Mouse (Mus musculus): ENCODE measurements around the gene Kyat3. TPM values are rescaled to one million over a fixed set of nuclear protein-coding genes. Genes with fewer than 3 reads are reported as not detected.

Gene Kyat3
- 1 to 10 TPM; 5.5 to 6.8 TPM for total RNA-seq (2023)

DNA sequence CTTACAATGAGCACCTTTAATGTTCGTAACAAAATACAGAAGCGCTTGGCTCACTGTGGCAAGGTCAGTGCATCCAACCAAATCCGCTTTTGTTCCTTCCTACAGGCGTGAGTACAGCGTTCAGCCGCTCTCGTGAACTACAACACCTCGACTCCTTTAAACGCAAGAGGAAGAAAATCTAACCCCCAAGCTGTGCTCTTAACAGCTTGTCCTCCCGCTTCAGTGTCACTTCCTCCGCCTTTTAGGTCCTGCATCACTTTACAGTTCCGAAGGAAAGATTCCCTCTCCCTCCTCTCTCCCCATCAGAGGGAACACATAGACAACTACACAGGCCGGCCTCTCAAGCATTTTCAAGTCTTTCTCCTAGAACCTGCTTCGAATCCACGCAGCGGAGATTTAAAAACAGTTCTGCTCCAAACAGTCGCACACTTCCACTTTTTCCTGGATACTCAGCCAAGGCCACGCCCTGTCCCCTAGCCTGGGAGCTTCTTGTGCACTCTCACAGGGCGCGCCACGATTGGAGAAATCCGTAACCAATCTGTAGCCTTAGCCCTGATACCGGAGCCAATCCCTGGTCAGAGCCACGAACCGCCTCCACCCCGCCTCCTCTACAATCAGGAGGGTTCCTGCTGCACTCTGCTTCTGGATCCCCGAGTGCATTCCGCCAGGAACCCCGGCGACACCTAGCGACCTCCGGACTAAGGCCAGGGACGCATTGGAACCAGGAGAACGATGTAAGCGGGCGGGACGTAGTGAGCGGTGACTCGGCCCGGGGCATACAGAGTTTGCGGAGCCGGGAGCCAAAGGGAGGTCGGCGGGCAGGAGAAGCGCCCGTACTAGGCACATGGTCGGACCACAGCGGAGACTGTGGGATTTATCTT lies at the start of gene Kyat3:
Gene Kyat3 (plus strand): TSS at position 610 of the 881 bp plus-strand sequence.

DNA sequence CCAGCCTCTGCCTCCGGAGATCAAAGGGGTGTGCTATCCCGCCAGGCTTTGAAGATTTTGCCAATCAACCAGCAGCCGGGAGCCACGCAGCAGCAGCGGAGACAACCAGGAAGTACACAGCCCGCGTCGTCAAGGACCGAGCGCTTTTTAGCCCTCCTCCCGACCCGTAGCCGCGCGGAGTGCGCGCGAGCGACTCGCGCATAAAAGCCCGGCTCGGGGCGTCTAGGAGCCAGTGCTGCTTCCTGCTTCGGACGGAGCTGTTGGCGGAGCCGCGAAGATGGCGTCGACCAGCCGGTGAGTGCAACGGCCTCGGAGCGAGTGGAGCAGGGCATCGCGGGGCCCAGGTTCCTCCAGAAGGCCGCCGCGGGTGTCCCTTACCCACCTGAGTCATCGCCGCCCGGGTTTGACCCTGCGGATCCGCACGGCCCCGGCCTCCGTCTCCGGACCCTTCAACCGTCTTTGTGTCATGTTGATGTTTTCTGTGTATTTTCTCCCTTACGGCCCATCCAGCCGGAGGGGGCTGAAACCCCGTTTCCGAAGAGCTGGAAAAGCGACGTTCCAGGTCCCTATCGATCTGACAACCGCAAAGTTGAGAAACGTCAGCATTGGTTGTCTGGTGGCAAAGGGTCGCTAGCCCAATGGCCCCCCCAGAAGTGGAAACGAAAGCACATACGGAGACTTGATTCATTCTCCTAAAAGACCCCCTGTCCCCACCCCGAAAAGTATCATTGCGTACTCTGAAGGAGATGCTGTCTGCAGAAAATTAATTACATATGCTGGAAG lies 64.3 kb downstream of the Kyat3 start, which contains the start of gene Gtf2b:
Gene Gtf2b (plus strand): TSS at position 51 of the 783 bp plus-strand sequence.

Other genes starting within 250 kb of the Kyat3 start
- gene Gbp5, start 207.1 kb upstream of the Kyat3 start, total RNA-seq (2023) = 10 to 100 TPM; 23.4 to 24.3 TPM
- gene Gbp7, start 170.7 kb upstream of the Kyat3 start, total RNA-seq (2023) = 10 to 100 TPM; 10.9 to 14.5 TPM
- 10 to 100 TPM; 29.8 to 31.2 TPM for gene Gbp3, start 141.0 kb upstream of the Kyat3 start, total RNA-seq (2023)
- 1 to 10 TPM; 1.1 to 1.7 TPM for gene Gbp2b, start 106.2 kb upstream of the Kyat3 start, total RNA-seq (2023)
- 10 to 100 TPM; 21.7 to 24.8 TPM for gene Gbp2, start 80.4 kb upstream of the Kyat3 start, total RNA-seq (2023)
- gene Gtf2b, start 64.0 kb downstream of the Kyat3 start, total RNA-seq (2023) = 10 to 100 TPM; 71.9 to 76.9 TPM
- gene Pkn2, start 181.0 kb downstream of the Kyat3 start, total RNA-seq (2023) = 10 to 100 TPM; 47.2 to 49.6 TPM

Data from monocyte, adult 59 days (primary cell).